Comparison of ENCODE assay signal across 10 mouse cellular contexts in genomic region chr6:128108324-128109035, GRCm38 (mm10). TPM values are rescaled to one million over a fixed set of nuclear protein-coding genes. Genes with fewer than 3 reads are reported as not detected.
DNase-seq lines count a peak whose midpoint lies in the region; ATAC-seq and TF ChIP-seq lines count a peak whose summit lies in the region.
"Had no signal": no experiment of that assay in that cellular context is flagged by ENCODE, and none has a peak within 500 bp of the region (broad histone marks: within the 10 kb centered on the region; RNA-seq: fewer than 3 reads in every experiment).

No protein-coding gene starts in this region.

- no peak overlapping the region for H3K9ac ChIP-seq in liver, embryonic 14.5 days (replicated peaks)
- H3K9ac ChIP-seq in liver, embryonic 12.5 days = no peak overlapping the region

- TF ChIP-seq EP300 in liver, embryonic 14.5 days (IDR thresholded peaks at IDR 0.05; ENCODE audit: low read depth) = no peak

- no peaks in the 10 kb centered on the region for H3K36me3 ChIP-seq in liver, embryonic 14.5 days (replicated peaks; ENCODE audit: control insufficient read depth, insufficient read depth, low read depth)
- no peaks in the 10 kb centered on the region for H3K36me3 ChIP-seq in liver, embryonic 12.5 days
- H3K36me3 ChIP-seq in heart, embryonic 10.5 days = no peaks in the 10 kb centered on the region

- no peak overlapping the region for H3K27ac ChIP-seq in liver, embryonic 14.5 days
- no peak overlapping the region for H3K27ac ChIP-seq in liver, embryonic 12.5 days
- H3K27ac ChIP-seq in heart, embryonic 10.5 days = 0 out of 2 replicates have a peak overlapping the region, but pooled peaks have one; percentile 65

- peak; percentile 70 for DNase-seq in adrenal gland, postnatal 10 days
- no peak for DNase-seq in adrenal gland, postnatal 25 days
- DNase-seq in liver, embryonic 14.5 days (ENCODE audit: low read depth in 3 of 3, low spot score in 3 of 3) = no peak
- DNase-seq in heart, embryonic 10.5 days (ENCODE audit: low spot score) = no peak
- peak; percentile 45 for DNase-seq in lung, postnatal 14 days
- no peak for DNase-seq in thymus, postnatal 14 days
- no peak for DNase-seq in frontal cortex, postnatal 10 days (ENCODE audit: low spot score in 2 of 2)

- no peak overlapping the region for H3K4me2 ChIP-seq in liver, embryonic 14.5 days (ENCODE audit: low read depth)
- H3K4me2 ChIP-seq in liver, embryonic 12.5 days = no peak overlapping the region

- peak; percentile 19; the same call in 1 of the 2 replicates for ATAC-seq in liver, embryonic 14.5 days (ENCODE audit: insufficient read depth)
- no peak for ATAC-seq in liver, embryonic 12.5 days
- ATAC-seq: activated CD4-positive, CD25-positive, alpha-beta regulatory T cell, adult 4 months; inflammation-experienced regulatory T-cells, adult 6 months had no signal

- 57% methylated on average over 7 of the region's 7 CpGs for WGBS in liver, embryonic 14.5 days (ENCODE audit: insufficient replicate concordance)
- WGBS in liver, embryonic 12.5 days (ENCODE audit: insufficient replicate concordance) = 63% methylated on average over 7 of the region's 7 CpGs
- 83% methylated on average over 7 of the region's 7 CpGs for WGBS in heart, embryonic 10.5 days

- no peaks in the 10 kb centered on the region for H3K9me3 ChIP-seq in liver, embryonic 14.5 days (ENCODE audit: control insufficient read depth, low read length)
- H3K9me3 ChIP-seq in liver, embryonic 12.5 days (replicated peaks) = no peaks in the 10 kb centered on the region
- H3K9me3 ChIP-seq in heart, embryonic 10.5 days = no peaks in the 10 kb centered on the region

- TF ChIP-seq CTCF in liver, embryonic 14.5 days (IDR thresholded peaks at IDR 0.05; ENCODE audit: low read depth) = no peak

- H3K4me3 ChIP-seq in liver, embryonic 14.5 days (ENCODE audit: insufficient read depth in 1 of 2, low read depth in 2 of 2, low read length in 2 of 2) = no peak overlapping the region
- H3K4me3 ChIP-seq in liver, embryonic 12.5 days = no peak overlapping the region
- no peak overlapping the region for H3K4me3 ChIP-seq in heart, embryonic 10.5 days

- no peaks in the 10 kb centered on the region for H3K27me3 ChIP-seq in liver, embryonic 14.5 days (ENCODE audit: control insufficient read depth, insufficient read depth, low read length)
- no peaks in the 10 kb centered on the region for H3K27me3 ChIP-seq in liver, embryonic 12.5 days (replicated peaks)
- H3K27me3 ChIP-seq in heart, embryonic 10.5 days (ENCODE audit: insufficient read depth, poor library complexity, severe bottlenecking) = no peaks in the 10 kb centered on the region

- H3K4me1 ChIP-seq in liver, embryonic 14.5 days (replicated peaks; ENCODE audit: control insufficient read depth in 2 of 2, insufficient read depth in 2 of 2, low read length in 1 of 2) = peaks cover 0 to 14% of the 10 kb centered on the region in 2 experiments; a peak in 2 of 4 replicates
- peaks cover 41% of the 10 kb centered on the region for H3K4me1 ChIP-seq in liver, embryonic 12.5 days
- peaks cover 76% of the 10 kb centered on the region for H3K4me1 ChIP-seq in heart, embryonic 10.5 days

RNA-seq across cellular contexts. Expression of gene Tspan9, which starts 34.9 kb away (rescaled TPM):
- 10 to 100 TPM; 55.8 to 66.3 TPM for total RNA-seq in adrenal gland, postnatal 10 days (2021)
- total RNA-seq in adrenal gland, postnatal 25 days (2021) = 44.1 and 46.6 TPM in 2 replicates
- polyA plus RNA-seq in liver, embryonic 14.5 days (2012; rRNA removed) = 11.6 and 12.1 TPM in 2 replicates
- 15.5 and 17.2 TPM in 2 replicates for polyA plus RNA-seq in liver, embryonic 14.5 days (2014; fragmentation: Nextera tagmentation; extraction: Ambion mirVana)
- 23.3 and 26.4 TPM in 2 replicates for polyA plus RNA-seq in liver, embryonic 12.5 days (2016; fragmentation: Nextera tagmentation; extraction: Ambion mirVana)
- polyA plus RNA-seq in heart, embryonic 10.5 days (2016; fragmentation: Nextera tagmentation; extraction: Ambion mirVana) = 111 and 177 TPM in 2 replicates

Comparison
In these comparisons a context has a peak if more than half of its experiments do, and no peak if none do; other contexts are left out.
1. DNase-seq: peak in adrenal gland, postnatal 10 days (single experiment) and lung, postnatal 14 days (single experiment); none in adrenal gland, postnatal 25 days (single experiment), liver, embryonic 14.5 days (0 of 3), heart, embryonic 10.5 days (single experiment), thymus, postnatal 14 days (single experiment) and frontal cortex, postnatal 10 days (0 of 2).